Mouse (Mus musculus) frontal cortex, adult 2 months (tissue): ENCODE results near the gene S1pr1. TPM values are rescaled to one million over a fixed set of nuclear protein-coding genes. Genes with fewer than 3 reads are reported as not detected.

Experiments used
- DNase-seq, 2 experiments: peaks; one replicate each; pipeline ENCODE4 v3.0.0; 2022; ENCODE audit warnings: low spot score in 1 of 2; ENCODE audit errors: extremely low spot score in 1 of 2
- polyA plus RNA-seq: library from polyadenylated mRNA; depleted of rRNA; stranded (reverse); fragments of >200 nt; gene quantifications from 2 replicates; pipeline ENCODE4 v1.2.3, GENCODE M21; 2012; rRNA removed

Gene S1pr1
- polyA plus RNA-seq = 159 and 175 TPM in 2 replicates

- DNase-seq = peak; percentile 24 to 53
These were observed at the start of gene S1pr1 for GRCm38 (mm10) chr3:115714671-115715651. TSS of gene S1pr1 (minus strand) at chr3:115715072.

- DNase-seq = no peak
These were observed 48.4 kb upstream of the S1pr1 start for GRCm38 (mm10) chr3:115763292-115763691.

- no peak for DNase-seq
These were observed 48.0 kb upstream of the S1pr1 start for GRCm38 (mm10) chr3:115762841-115763240.

GRCm38 (mm10) chr3:115759659-115760058, 44.8 kb upstream of the S1pr1 start:
- no peak for DNase-seq

GRCm38 (mm10) chr3:115758455-115758912, 43.6 kb upstream of the S1pr1 start:
- no peak for DNase-seq

GRCm38 (mm10) chr3:115754466-115754865, 39.6 kb upstream of the S1pr1 start:
- no peak for DNase-seq

- DNase-seq = no peak
These were observed 35.5 kb upstream of the S1pr1 start for GRCm38 (mm10) chr3:115750369-115750768.

- no peak for DNase-seq
These were observed 33.6 kb upstream of the S1pr1 start for GRCm38 (mm10) chr3:115748289-115748989.

GRCm38 (mm10) chr3:115746511-115746910, 31.6 kb upstream of the S1pr1 start:
- DNase-seq = no peak

GRCm38 (mm10) chr3:115745088-115745487, 30.2 kb upstream of the S1pr1 start:
- no peak for DNase-seq

- no peak for DNase-seq
These were observed 23.7 kb upstream of the S1pr1 start for GRCm38 (mm10) chr3:115738524-115738923.

GRCm38 (mm10) chr3:115737785-115738318, 23.0 kb upstream of the S1pr1 start:
- peak; percentile 16 to 18 for DNase-seq

- no peak for DNase-seq
These were observed 20.7 kb upstream of the S1pr1 start for GRCm38 (mm10) chr3:115735540-115735939.

GRCm38 (mm10) chr3:115734841-115735240, 20.0 kb upstream of the S1pr1 start:
- no peak for DNase-seq

- DNase-seq = no peak
These were observed 15.5 kb upstream of the S1pr1 start for GRCm38 (mm10) chr3:115730336-115730735.

- no peak for DNase-seq
These were observed 14.3 kb upstream of the S1pr1 start for GRCm38 (mm10) chr3:115729187-115729586.

GRCm38 (mm10) chr3:115728211-115728610, 13.3 kb upstream of the S1pr1 start:
- DNase-seq = no peak

- DNase-seq = no peak
These were observed 4.0 kb upstream of the S1pr1 start for GRCm38 (mm10) chr3:115718886-115719285.

GRCm38 (mm10) chr3:115715900-115716515, 1.1 kb upstream of the S1pr1 start:
- no peak for DNase-seq

GRCm38 (mm10) chr3:115714049-115714435, 830 bp downstream of the S1pr1 start:
- DNase-seq = no peak
